Mouse (Mus musculus) adrenal gland, postnatal 4 days (tissue): Measurements from ENCODE around the gene Kcne1. TPM values are rescaled to one million over a fixed set of nuclear protein-coding genes. Genes with fewer than 3 reads are reported as not detected.
A peak's percentile ranks its signal among the peaks of the same experiment; 100 is the strongest.

Experiments
- DNase-seq, 2 experiments: peaks; one replicate each; pipeline ENCODE4 v3.0.0; 2021 to 2022; ENCODE audit warnings: low spot score in 2 of 2, mixed read lengths in 2 of 2
- total RNA-seq, 2 experiments: library from RNA; stranded (reverse); gene quantifications; 2 replicates each; pipeline ENCODE4 v1.2.3; 2021

Gene Kcne1
- total RNA-seq, 2 experiments from 2014 or later: 0.34 TPM; not detected in 1

- no peak for DNase-seq
Measured at GRCm38 (mm10) chr16:92357566-92357965, 1.7 kb downstream of the Kcne1 start.

- no peak for DNase-seq
Measured at GRCm38 (mm10) chr16:92357023-92357422, 2.2 kb downstream of the Kcne1 start.

GRCm38 (mm10) chr16:92355982-92356381, 3.3 kb downstream of the Kcne1 start:
- DNase-seq: no peak

- DNase-seq: no peak
Measured at GRCm38 (mm10) chr16:92355366-92355765, 3.9 kb downstream of the Kcne1 start.

- DNase-seq: no peak
Measured at GRCm38 (mm10) chr16:92353897-92354296, 5.4 kb downstream of the Kcne1 start.

GRCm38 (mm10) chr16:92353295-92353694, 6.0 kb downstream of the Kcne1 start:
- DNase-seq: no peak

- peak; percentile 50 to 52 for DNase-seq
Measured at GRCm38 (mm10) chr16:92348941-92349340, 10.3 kb downstream of the Kcne1 start.

- DNase-seq: no peak
Measured at GRCm38 (mm10) chr16:92346297-92346916, 12.9 kb downstream of the Kcne1 start.

GRCm38 (mm10) chr16:92345177-92345576, 14.1 kb downstream of the Kcne1 start:
- no peak for DNase-seq

GRCm38 (mm10) chr16:92340612-92341511, 18.4 kb downstream of the Kcne1 start:
- peak in 1 of 2 experiments; percentile 36 for DNase-seq

GRCm38 (mm10) chr16:92336280-92336679, 23.0 kb downstream of the Kcne1 start:
- DNase-seq: peak; percentile 46 to 58

GRCm38 (mm10) chr16:92334600-92334999, 24.7 kb downstream of the Kcne1 start:
- no peak for DNase-seq

- DNase-seq: no peak
Measured at GRCm38 (mm10) chr16:92330966-92331365, 28.3 kb downstream of the Kcne1 start.

GRCm38 (mm10) chr16:92327911-92328310, 31.4 kb downstream of the Kcne1 start:
- DNase-seq: no peak

GRCm38 (mm10) chr16:92325062-92325406, 34.2 kb downstream of the Kcne1 start:
- DNase-seq: no peak

- no peak for DNase-seq
Measured at GRCm38 (mm10) chr16:92324309-92325061, 34.8 kb downstream of the Kcne1 start.

- no peak for DNase-seq
Measured at GRCm38 (mm10) chr16:92321341-92321740, 37.9 kb downstream of the Kcne1 start, which contains the start of gene Fam243. TSS of gene Fam243 (minus strand) at chr16:92321441.

- no peak for DNase-seq
Measured at GRCm38 (mm10) chr16:92320361-92320760, 38.9 kb downstream of the Kcne1 start.

GRCm38 (mm10) chr16:92319353-92320109, 39.7 kb downstream of the Kcne1 start:
- peak in 1 of 2 experiments; percentile 31 for DNase-seq

GRCm38 (mm10) chr16:92316049-92316738, 43.1 kb downstream of the Kcne1 start:
- DNase-seq: no peak
